Mouse (Mus musculus) hindbrain, embryonic 11.5 days (tissue): ENCODE results near the gene Nit1. TPM values are rescaled to one million over a fixed set of nuclear protein-coding genes. Genes with fewer than 3 reads are reported as not detected.
"Not testable (repeated sequence)": the region's sequence is repeated elsewhere in the genome, so short reads cannot be mapped to it uniquely, and the experiment has no call there.

ENCODE experiments used
- ATAC-seq: fragments of 200-750 bp; cut with Nextera tagmentation; 2 replicates; pipeline ENCODE4 v1.8.0; 2017; ENCODE audit warnings: mild to moderate bottlenecking, moderate TSS enrichment, moderate library complexity; ENCODE audit not compliant: low FRiP score
- DNase-seq: peaks from one replicate; pipeline ENCODE4 v3.0.0-alpha.2; 2015; ENCODE audit warnings: low spot score
- H3K27ac ChIP-seq: fragments of 300-500 bp; sonication (generic); 2 replicates; pipeline ENCODE4 v1.5.1; 2014; ENCODE audit warnings: mild to moderate bottlenecking, low read depth, low read length
- H3K27me3 ChIP-seq: fragments of 300-500 bp; sonication (generic); 2 replicates; pipeline ENCODE4 v1.6.1; 2014; ENCODE audit warnings: mild to moderate bottlenecking, low read length, moderate library complexity, mixed read lengths; ENCODE audit not compliant: control insufficient read depth, insufficient read depth
- H3K36me3 ChIP-seq: fragments of 300-500 bp; sonication (generic); 2 replicates; pipeline ENCODE4 v1.6.1; 2014; ENCODE audit warnings: mild to moderate bottlenecking, low read length, moderate library complexity, mixed read lengths; ENCODE audit not compliant: control insufficient read depth, insufficient read depth
- H3K4me1 ChIP-seq: fragments of 300-500 bp; sonication (generic); replicated peaks from 2 replicates; pipeline ENCODE4 v1.6.1; 2014; ENCODE audit warnings: low read length, mixed read lengths; ENCODE audit not compliant: control insufficient read depth, insufficient read depth
- H3K4me2 ChIP-seq: fragments of 300-500 bp; sonication (generic); replicated peaks from 2 replicates; pipeline ENCODE4 v1.6.1; 2014; ENCODE audit warnings: mild to moderate bottlenecking, low read depth, low read length
- H3K4me3 ChIP-seq: fragments of 300-500 bp; sonication (generic); 2 replicates; pipeline ENCODE4 v1.5.1; 2014; ENCODE audit warnings: low read depth, low read length
- H3K9ac ChIP-seq: fragments of 300-500 bp; sonication (generic); 2 replicates; pipeline ENCODE4 v1.6.1; 2014; ENCODE audit warnings: low read depth, low read length
- H3K9me3 ChIP-seq: fragments of 300-500 bp; sonication (generic); 2 replicates; pipeline ENCODE4 v1.6.1; 2016; ENCODE audit warnings: low read length; ENCODE audit not compliant: control insufficient read depth
- WGBS: fragments of 180-500 bp; shearing (Covaris S2); extraction: QIAGEN DNeasy Blood & Tissue Kit; methylation state at CpG from one replicate; pipeline ENCODE4 v1.1.7; 2014; 5-methylcytosine and 5-hydroxymethylcytosine counted together
- polyA plus RNA-seq: library from polyadenylated mRNA; unstranded; fragments of >200 nt; fragmentation: Nextera tagmentation; extraction: Ambion mirVana; gene quantifications from 2 replicates; pipeline ENCODE4 v1.2.1, GENCODE M21; 2014

Gene Nit1
- polyA plus RNA-seq, 1 experiment from 2014 or later, result 30.7 TPM

- Histone ChIP-seq H3K4me1 (no peaks in the 10 kb centered on the region), H3K4me3 (no peak overlapping the region), H3K27me3 (no peaks in the 10 kb centered on the region), H3K36me3 (no peaks in the 10 kb centered on the region), H3K9me3 (no peaks in the 10 kb centered on the region), H3K27ac (no peak overlapping the region), H3K9ac (no peak overlapping the region), H3K4me2 (no peak overlapping the region)
- DNase-seq (no peak), ATAC-seq (no peak; the same call in 1 of the 2 replicates)
- WGBS, result 56% methylated on average over 1 of the region's 1 CpGs
Observed at GRCm38 (mm10) chr1:171322012-171322411, 23.4 kb downstream of the Nit1 start.

- no peaks in the 10 kb centered on the region for H3K4me1 ChIP-seq
Observed at GRCm38 (mm10) chr1:171321415-171321814, 24.0 kb downstream of the Nit1 start.

GRCm38 (mm10) chr1:171320151-171320550, 25.3 kb downstream of the Nit1 start:
- Histone ChIP-seq H3K9me3 (no peaks in the 10 kb centered on the region), H3K27me3 (no peaks in the 10 kb centered on the region), H3K36me3 (no peaks in the 10 kb centered on the region), H3K9ac (no peak overlapping the region), H3K4me1 (no peaks in the 10 kb centered on the region), H3K4me2 (no peak overlapping the region), H3K4me3 (no peak overlapping the region), H3K27ac (no peak overlapping the region)
- WGBS, result 15% methylated on average over 5 of the region's 5 CpGs
- ATAC-seq (no peak), DNase-seq (no peak)

More at GRCm38 (mm10) chr1:171321415-171321814, 24.0 kb downstream of the Nit1 start:
- DNase-seq, result peak; percentile 43
- H3K27me3 ChIP-seq, result no peaks in the 10 kb centered on the region
- H3K27ac ChIP-seq, result no peak overlapping the region
- no peak for ATAC-seq
- no peak overlapping the region for H3K9ac ChIP-seq
- H3K36me3 ChIP-seq, result no peaks in the 10 kb centered on the region
- H3K4me2 ChIP-seq, result no peak overlapping the region
- no peaks in the 10 kb centered on the region for H3K9me3 ChIP-seq
- no peak overlapping the region for H3K4me3 ChIP-seq

GRCm38 (mm10) chr1:171319748-171320147, 25.7 kb downstream of the Nit1 start:
- H3K4me3 ChIP-seq, result no peak overlapping the region
- no peaks in the 10 kb centered on the region for H3K36me3 ChIP-seq
- no peak overlapping the region for H3K27ac ChIP-seq
- no peak overlapping the region for H3K9ac ChIP-seq
- no peaks in the 10 kb centered on the region for H3K4me1 ChIP-seq
- no peaks in the 10 kb centered on the region for H3K9me3 ChIP-seq
- DNase-seq (no peak), ATAC-seq (no peak)
- H3K27me3 ChIP-seq, result no peaks in the 10 kb centered on the region
- WGBS, result 12% methylated on average over 7 of the region's 7 CpGs
- no peak overlapping the region for H3K4me2 ChIP-seq

GRCm38 (mm10) chr1:171309321-171309720, 36.1 kb downstream of the Nit1 start:
- Histone ChIP-seq H3K4me3 (no peak overlapping the region), H3K9me3 (no peaks in the 10 kb centered on the region), H3K4me2 (no peak overlapping the region), H3K36me3 (no peaks in the 10 kb centered on the region), H3K9ac (no peak overlapping the region), H3K27ac (no peak overlapping the region), H3K27me3 (no peaks in the 10 kb centered on the region), H3K4me1 (no peaks in the 10 kb centered on the region)
- 73% methylated on average over 2 of the region's 2 CpGs for WGBS
- no peak for ATAC-seq
- DNase-seq, result no peak

DNA sequence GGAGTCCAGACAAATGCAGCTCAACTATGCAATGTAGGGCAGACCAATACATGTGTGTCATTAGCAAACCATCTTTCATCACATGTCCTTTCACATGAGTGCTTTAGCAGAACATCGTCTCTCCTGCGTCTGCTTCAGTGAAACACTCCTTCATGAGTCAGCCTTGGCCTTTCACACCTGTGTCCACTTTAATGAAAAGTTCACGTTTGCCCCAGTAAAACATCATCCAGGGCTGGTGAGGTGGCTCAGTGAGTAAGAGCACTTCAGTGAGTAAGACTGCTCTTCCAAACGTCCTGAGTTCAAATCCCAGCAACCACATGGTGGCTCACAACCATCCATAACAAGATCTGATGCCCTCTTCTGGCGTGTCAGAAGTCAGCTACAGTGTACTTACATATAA, 39.3 kb downstream of the Nit1 start:
- not testable (repeated sequence) for H3K27me3 ChIP-seq, H3K4me2 ChIP-seq, H3K9me3 ChIP-seq, H3K4me1 ChIP-seq, ATAC-seq, H3K9ac ChIP-seq, DNase-seq, H3K36me3 ChIP-seq, H3K27ac ChIP-seq, H3K4me3 ChIP-seq
- WGBS, result 74% methylated on average over 5 of the region's 5 CpGs

DNA sequence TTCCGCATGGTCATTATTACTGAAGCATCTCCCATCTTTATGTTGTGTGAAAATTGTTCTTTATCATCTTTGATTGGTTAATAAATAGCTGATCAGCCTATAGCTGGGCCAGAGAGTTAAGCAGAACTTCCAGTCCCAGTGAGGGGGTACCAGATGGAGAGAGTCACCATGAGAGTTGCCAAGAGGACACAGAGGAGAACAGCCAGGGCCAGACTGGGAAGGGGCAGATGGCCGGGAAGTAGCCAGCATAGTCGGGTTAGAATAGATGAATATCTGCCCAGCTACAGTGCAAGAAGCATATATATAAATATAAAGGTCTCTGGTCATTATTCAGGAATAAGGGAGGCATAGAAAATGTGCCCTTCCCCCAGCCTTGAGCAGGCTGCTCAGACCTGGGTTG, 47.2 kb downstream of the Nit1 start:
- Histone ChIP-seq H3K4me3 (no peak overlapping the region), H3K27me3 (peaks cover 6% of the 10 kb centered on the region), H3K9me3 (no peaks in the 10 kb centered on the region), H3K4me1 (0 out of 2 replicates have a peak, but pooled peaks cover 3% of the 10 kb centered on the region), H3K27ac (no peak overlapping the region), H3K36me3 (no peaks in the 10 kb centered on the region), H3K4me2 (no peak overlapping the region), H3K9ac (no peak overlapping the region)
- WGBS, result 71% methylated on average over 3 of the region's 3 CpGs
- DNase-seq (no peak), ATAC-seq (no peak)

GRCm38 (mm10) chr1:171295063-171295402, 50.4 kb downstream of the Nit1 start:
- 0 out of 2 replicates have a peak, but pooled peaks have one; percentile 31 for ATAC-seq
- no peaks in the 10 kb centered on the region for H3K36me3 ChIP-seq
- 16% methylated on average over 3 of the region's 3 CpGs for WGBS

GRCm38 (mm10) chr1:171294298-171295062, 51.0 kb downstream of the Nit1 start, which contains the start of gene Ufc1:
Gene Ufc1, minus strand, starts transcription at chr1:171295024.
- DNase-seq, result peak; percentile 85
- H3K27ac ChIP-seq, result peak within 1 kb of the TSS; percentile 89
- ATAC-seq, result peak; percentile 87
- H3K9ac ChIP-seq, result peak within 1 kb of the TSS; percentile 81
- 0 out of 2 replicates have a peak, but pooled peaks cover 3% of the 10 kb centered on the region for H3K4me1 ChIP-seq
- H3K36me3 ChIP-seq, result no peaks in the 10 kb centered on the region
- H3K27me3 ChIP-seq, result peaks cover 6% of the 10 kb centered on the region
- H3K4me2 ChIP-seq, result peak within 1 kb of the TSS; percentile 65
- no peaks in the 10 kb centered on the region for H3K9me3 ChIP-seq
- 1% methylated on average over 42 of the region's 42 CpGs for WGBS
- peak within 1 kb of the TSS; percentile 48 for H3K4me3 ChIP-seq

More at GRCm38 (mm10) chr1:171295063-171295402, 50.4 kb downstream of the Nit1 start:
- H3K4me3 ChIP-seq, result peak overlapping the region; percentile 48
- H3K4me1 ChIP-seq, result 0 out of 2 replicates have a peak, but pooled peaks cover 3% of the 10 kb centered on the region
- H3K27me3 ChIP-seq, result peaks cover 6% of the 10 kb centered on the region
- H3K9ac ChIP-seq, result peak overlapping the region; percentile 81
- H3K27ac ChIP-seq, result peak overlapping the region; percentile 89; the same call in 1 of the 2 replicates
- peak overlapping the region; percentile 43 for H3K4me2 ChIP-seq
- DNase-seq, result no peak
- no peaks in the 10 kb centered on the region for H3K9me3 ChIP-seq
